Mouse (Mus musculus) hindbrain, embryonic 11.5 days (tissue): ENCODE results near the gene Zmynd10. TPM values are rescaled to one million over a fixed set of nuclear protein-coding genes. Genes with fewer than 3 reads are reported as not detected.
A peak's percentile ranks its signal among the peaks of the same experiment; 100 is the strongest.

Source experiments
- ATAC-seq: fragments of 200-750 bp; cut with Nextera tagmentation; 2 replicates; pipeline ENCODE4 v1.8.0; 2017; ENCODE audit warnings: mild to moderate bottlenecking, moderate TSS enrichment, moderate library complexity; ENCODE audit not compliant: low FRiP score
- DNase-seq: peaks from one replicate; pipeline ENCODE4 v3.0.0-alpha.2; 2015; ENCODE audit warnings: low spot score
- H3K27ac ChIP-seq: fragments of 300-500 bp; sonication (generic); 2 replicates; pipeline ENCODE4 v1.5.1; 2014; ENCODE audit warnings: mild to moderate bottlenecking, low read depth, low read length
- H3K27me3 ChIP-seq: fragments of 300-500 bp; sonication (generic); 2 replicates; pipeline ENCODE4 v1.6.1; 2014; ENCODE audit warnings: mild to moderate bottlenecking, low read length, moderate library complexity, mixed read lengths; ENCODE audit not compliant: control insufficient read depth, insufficient read depth
- H3K36me3 ChIP-seq: fragments of 300-500 bp; sonication (generic); 2 replicates; pipeline ENCODE4 v1.6.1; 2014; ENCODE audit warnings: mild to moderate bottlenecking, low read length, moderate library complexity, mixed read lengths; ENCODE audit not compliant: control insufficient read depth, insufficient read depth
- H3K4me1 ChIP-seq: fragments of 300-500 bp; sonication (generic); replicated peaks from 2 replicates; pipeline ENCODE4 v1.6.1; 2014; ENCODE audit warnings: low read length, mixed read lengths; ENCODE audit not compliant: control insufficient read depth, insufficient read depth
- H3K4me2 ChIP-seq: fragments of 300-500 bp; sonication (generic); replicated peaks from 2 replicates; pipeline ENCODE4 v1.6.1; 2014; ENCODE audit warnings: mild to moderate bottlenecking, low read depth, low read length
- H3K4me3 ChIP-seq: fragments of 300-500 bp; sonication (generic); 2 replicates; pipeline ENCODE4 v1.5.1; 2014; ENCODE audit warnings: low read depth, low read length
- H3K9ac ChIP-seq: fragments of 300-500 bp; sonication (generic); 2 replicates; pipeline ENCODE4 v1.6.1; 2014; ENCODE audit warnings: low read depth, low read length
- H3K9me3 ChIP-seq: fragments of 300-500 bp; sonication (generic); 2 replicates; pipeline ENCODE4 v1.6.1; 2016; ENCODE audit warnings: low read length; ENCODE audit not compliant: control insufficient read depth
- WGBS: fragments of 180-500 bp; shearing (Covaris S2); extraction: QIAGEN DNeasy Blood & Tissue Kit; methylation state at CpG from one replicate; pipeline ENCODE4 v1.1.7; 2014; 5-methylcytosine and 5-hydroxymethylcytosine counted together
- polyA plus RNA-seq: library from polyadenylated mRNA; unstranded; fragments of >200 nt; fragmentation: Nextera tagmentation; extraction: Ambion mirVana; gene quantifications from 2 replicates; pipeline ENCODE4 v1.2.1, GENCODE M21; 2014

Zmynd10 gene
- polyA plus RNA-seq, 1 experiment from 2014 or later, result 5.0 TPM

DNA sequence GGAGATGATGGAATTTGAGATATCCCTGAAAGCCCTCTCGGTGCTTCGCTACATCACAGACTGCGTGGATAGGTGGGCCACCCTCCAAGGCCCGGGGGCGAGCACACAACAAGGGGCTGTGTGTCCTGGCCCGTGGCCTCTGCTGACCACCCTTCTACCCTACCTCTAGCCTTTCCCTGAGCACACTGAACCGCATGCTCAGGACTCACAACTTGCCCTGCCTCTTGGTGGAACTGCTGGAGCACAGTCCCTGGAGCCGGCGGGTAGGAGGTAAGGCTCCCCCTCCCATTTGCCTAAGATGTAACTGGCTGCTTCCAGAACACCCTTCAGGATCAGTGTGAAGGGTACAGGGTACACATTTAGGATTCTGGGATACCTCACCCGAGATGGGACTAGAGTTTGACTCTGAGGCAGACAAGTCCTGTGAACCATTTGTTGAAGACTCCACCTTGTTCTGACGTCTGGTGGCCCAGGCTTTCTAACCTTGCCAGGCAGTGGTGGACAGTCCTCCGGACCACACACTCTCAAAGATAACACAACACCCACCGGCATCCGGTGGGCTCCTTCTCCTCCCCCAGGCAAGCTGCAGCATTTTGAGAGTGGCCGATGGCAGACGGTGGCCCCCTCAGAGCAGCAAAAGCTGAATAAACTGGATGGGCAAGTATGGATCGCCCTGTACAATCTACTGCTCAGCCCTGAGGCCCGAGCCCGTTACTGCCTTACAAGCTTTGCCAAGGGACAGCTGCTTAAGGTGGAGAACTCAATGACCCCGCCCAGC is 2.4 kb downstream of the Zmynd10 start:
- Histone ChIP-seq H3K9me3 (no peaks in the 10 kb centered on the region), H3K27ac (no peak overlapping the region), H3K9ac (no peak overlapping the region), H3K4me2 (no peak overlapping the region), H3K4me3 (no peak overlapping the region), H3K4me1 (peaks cover 18% of the 10 kb centered on the region; the same call in 1 of the 2 replicates), H3K36me3 (no peaks in the 10 kb centered on the region), H3K27me3 (peaks cover 35% of the 10 kb centered on the region)
- no peak for DNase-seq
- no peak for ATAC-seq
- WGBS, result 87% methylated on average over 20 of the region's 20 CpGs

- ATAC-seq, result no peak
- DNase-seq, result no peak
- H3K4me2 ChIP-seq, result peak overlapping the region; percentile 67; the same call in 1 of the 2 replicates
- H3K9ac ChIP-seq, result 0 out of 2 replicates have a peak overlapping the region, but pooled peaks have one; percentile 55
- 23% methylated on average over 23 of the region's 23 CpGs for WGBS
- H3K9me3 ChIP-seq, result no peaks in the 10 kb centered on the region
- H3K27me3 ChIP-seq, result peaks cover 35% of the 10 kb centered on the region
- H3K4me3 ChIP-seq, result no peak overlapping the region
- peaks cover 20% of the 10 kb centered on the region; the same call in 1 of the 2 replicates for H3K4me1 ChIP-seq
- no peaks in the 10 kb centered on the region for H3K36me3 ChIP-seq
- H3K27ac ChIP-seq, result no peak overlapping the region
Observed at GRCm38 (mm10) chr9:107550491-107551116, 3.5 kb downstream of the Zmynd10 start.

- DNase-seq (peak; percentile 70), ATAC-seq (no peak)
- Histone ChIP-seq H3K27ac (no peak within 1 kb of the TSS), H3K9ac (peak within 1 kb of the TSS; percentile 55), H3K4me3 (peak within 1 kb of the TSS; percentile 36), H3K36me3 (no peaks in the 10 kb centered on the region), H3K4me2 (peak within 1 kb of the TSS; percentile 67), H3K9me3 (no peaks in the 10 kb centered on the region), H3K27me3 (peaks cover 35% of the 10 kb centered on the region), H3K4me1 (peaks cover 22% of the 10 kb centered on the region; the same call in 1 of the 2 replicates)
- under 1% methylated on average over 63 of the region's 63 CpGs for WGBS
Observed at GRCm38 (mm10) chr9:107551117-107551889, 4.2 kb downstream of the Zmynd10 start, which contains the start of gene Rassf1. TSS of gene Rassf1 (plus strand) at chr9:107551555.

- no peaks in the 10 kb centered on the region for H3K9me3 ChIP-seq
- no peaks in the 10 kb centered on the region for H3K36me3 ChIP-seq
- peaks cover 19% of the 10 kb centered on the region; the same call in 1 of the 2 replicates for H3K4me1 ChIP-seq
- H3K4me2 ChIP-seq, result peak overlapping the region; percentile 67
- peak overlapping the region; percentile 55 for H3K9ac ChIP-seq
- 4% methylated on average over 8 of the region's 8 CpGs for WGBS
- DNase-seq (no peak), ATAC-seq (no peak)
- H3K4me3 ChIP-seq, result peak overlapping the region; percentile 36
- peaks cover 35% of the 10 kb centered on the region for H3K27me3 ChIP-seq
- no peak overlapping the region for H3K27ac ChIP-seq
Observed at GRCm38 (mm10) chr9:107551890-107552355, 4.8 kb downstream of the Zmynd10 start.

DNA sequence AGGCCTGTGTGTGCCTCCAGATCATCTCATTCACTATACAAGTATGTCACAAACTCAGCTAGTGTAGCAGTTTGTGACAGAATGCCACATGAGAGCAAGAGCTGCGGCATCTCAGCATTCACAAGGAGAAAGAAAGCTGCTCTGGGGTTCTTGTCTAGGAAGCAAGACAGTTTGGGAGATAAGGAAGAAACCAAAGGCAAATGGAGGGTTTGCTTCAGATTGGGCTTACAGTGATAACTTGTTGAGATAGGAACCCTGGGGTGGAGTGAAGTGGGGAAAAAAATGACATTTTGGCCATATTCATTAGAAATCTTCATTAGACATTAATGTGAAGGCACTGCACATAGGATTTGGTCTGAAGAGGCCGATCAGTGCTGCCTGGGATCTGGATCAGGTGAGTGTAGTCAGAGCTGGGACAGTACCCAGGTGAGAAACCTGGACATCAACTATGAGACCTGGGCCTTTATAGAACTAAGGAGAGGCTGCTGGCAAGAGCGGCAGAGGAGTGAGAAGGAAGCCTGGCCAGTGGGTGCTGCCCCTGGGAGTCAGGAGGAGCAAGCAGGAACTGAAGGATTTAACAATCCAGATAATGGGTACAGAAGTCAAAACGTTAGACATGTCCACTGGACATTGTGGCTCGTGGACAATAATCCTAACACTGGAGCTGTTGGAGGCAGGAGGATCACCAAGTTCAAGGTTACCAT is 5.7 kb downstream of the Zmynd10 start:
- DNase-seq (no peak), ATAC-seq (no peak)
- Histone ChIP-seq H3K4me1 (peaks cover 14% of the 10 kb centered on the region; the same call in 1 of the 2 replicates), H3K27ac (no peak overlapping the region), H3K9ac (no peak overlapping the region), H3K27me3 (peaks cover 35% of the 10 kb centered on the region), H3K36me3 (0 out of 2 replicates have a peak, but pooled peaks cover 3% of the 10 kb centered on the region), H3K4me3 (peak overlapping the region; percentile 77; the same call in 1 of the 2 replicates), H3K9me3 (no peaks in the 10 kb centered on the region), H3K4me2 (no peak overlapping the region)
- WGBS, result 82% methylated on average over 5 of the region's 5 CpGs

GRCm38 (mm10) chr9:107553541-107554318 is 6.6 kb downstream of the Zmynd10 start:
- DNase-seq (no peak), ATAC-seq (peak; percentile 14)
- Histone ChIP-seq H3K36me3 (peaks cover 8% of the 10 kb centered on the region; the same call in 1 of the 2 replicates), H3K4me3 (peak overlapping the region; percentile 77), H3K27ac (peak overlapping the region; percentile 43), H3K4me2 (peak overlapping the region; percentile 91), H3K4me1 (peaks cover 14% of the 10 kb centered on the region; the same call in 1 of the 2 replicates), H3K27me3 (peaks cover 33% of the 10 kb centered on the region), H3K9ac (peak overlapping the region; percentile 58), H3K9me3 (no peaks in the 10 kb centered on the region)
- 6% methylated on average over 37 of the region's 37 CpGs for WGBS

DNA sequence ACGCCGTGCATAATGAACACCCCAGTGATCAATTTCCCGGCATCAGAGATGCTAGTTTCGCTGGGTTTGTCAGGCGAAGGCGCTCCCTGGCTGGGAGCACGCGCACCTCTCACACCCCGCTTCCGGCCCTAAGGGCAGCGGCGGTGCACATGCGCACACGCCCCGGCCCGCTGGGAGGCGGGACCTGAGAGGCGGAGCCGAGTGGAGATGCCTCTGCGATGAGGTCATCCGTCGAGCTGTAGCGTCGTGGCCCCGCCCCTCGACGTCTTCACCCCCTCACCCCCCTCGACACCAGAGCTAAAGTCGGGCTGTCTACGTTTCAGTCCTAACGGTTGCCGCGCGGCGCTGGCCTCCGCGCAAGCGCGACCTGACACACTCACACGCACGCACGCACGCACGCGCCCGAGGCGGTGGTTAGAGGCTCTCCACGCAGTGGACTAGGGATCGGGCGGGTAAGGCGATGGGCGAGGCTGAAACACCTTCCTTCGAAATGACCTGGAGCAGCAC is 7.3 kb downstream of the Zmynd10 start:
- H3K27me3 ChIP-seq, result peaks cover 29% of the 10 kb centered on the region
- H3K4me1 ChIP-seq, result peaks cover 14% of the 10 kb centered on the region; the same call in 1 of the 2 replicates
- peaks cover 8% of the 10 kb centered on the region for H3K36me3 ChIP-seq
- ATAC-seq (peak; percentile 94), DNase-seq (peak; percentile 99)
- 2% methylated on average over 52 of the region's 53 CpGs for WGBS
- H3K9me3 ChIP-seq, result no peaks in the 10 kb centered on the region
- H3K4me3 ChIP-seq, result peak overlapping the region; percentile 77
- peak overlapping the region; percentile 79 for H3K27ac ChIP-seq
- peak overlapping the region; percentile 91 for H3K4me2 ChIP-seq
- peak overlapping the region; percentile 79 for H3K9ac ChIP-seq
